Mouse (Mus musculus): ENCODE measurements around the gene Cnot4. TPM values are rescaled to one million over a fixed set of nuclear protein-coding genes. Genes with fewer than 3 reads are reported as not detected.

Gene Cnot4
- total RNA-seq, 2 experiments from 2014 or later = 46.6 to 53.7 TPM

Other genes with a start within 250 kb of the Cnot4 start
- 10 to 100 TPM; 34.5 to 35.2 TPM for gene Wdr91, start 222.8 kb downstream of the Cnot4 start, total RNA-seq (2021)
- gene Stra8, start 213.6 kb downstream of the Cnot4 start, total RNA-seq (2021) = not detected
- 1 to 10 TPM in 1 of 2 experiments, under 1 TPM in 1; 0.76 to 1.3 TPM for gene Slc23a4, start 145.3 kb downstream of the Cnot4 start, total RNA-seq (2021)
- gene Nup205, start 43.7 kb upstream of the Cnot4 start, total RNA-seq (2021) = 10 to 100 TPM; 28.1 to 32.0 TPM
- gene Slc13a4, start 174.4 kb upstream of the Cnot4 start, total RNA-seq (2021) = 1 to 10 TPM; 3.2 to 3.9 TPM
- gene Fam180a, start 192.4 kb upstream of the Cnot4 start, total RNA-seq (2021) = under 1 TPM; 0.64 to 0.74 TPM

Measured in layer of hippocampus, adult 18-20 months (tissue).